Mouse (Mus musculus) adrenal gland, postnatal 4 days (tissue): ENCODE data around the gene Chsy1. TPM values are rescaled to one million over a fixed set of nuclear protein-coding genes. Genes with fewer than 3 reads are reported as not detected.

Experiments used
- DNase-seq, 2 experiments: peaks; one replicate each; pipeline ENCODE4 v3.0.0; 2021 to 2022; ENCODE audit warnings: low spot score in 2 of 2, mixed read lengths in 2 of 2
- total RNA-seq, 2 experiments: library from RNA; stranded (reverse); gene quantifications; 2 replicates each; pipeline ENCODE4 v1.2.3; 2021

Chsy1 gene
- total RNA-seq, 2 experiments from 2014 or later, result 27.8 to 29.5 TPM

DNA sequence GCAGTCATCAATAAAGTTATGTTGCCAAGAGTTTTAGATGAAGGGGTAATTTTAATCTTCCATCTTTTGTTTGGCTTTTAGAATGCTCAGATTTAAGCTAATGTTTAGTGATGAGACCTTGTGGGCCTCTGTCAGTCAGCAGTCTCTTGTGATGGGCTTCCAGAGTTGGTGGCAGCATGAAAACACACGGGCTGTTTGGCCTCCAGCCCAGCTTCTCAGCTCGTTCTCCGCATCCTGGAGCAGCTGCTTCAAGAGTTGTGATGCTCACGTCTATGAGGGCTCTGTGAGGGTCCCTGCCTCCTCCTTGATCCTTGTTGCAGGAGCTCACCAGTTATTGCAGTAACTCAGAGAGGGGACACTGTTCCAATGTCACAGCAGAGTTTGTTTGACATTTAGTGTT is 29.0 kb downstream of the Chsy1 start:
- no peak for DNase-seq

DNA sequence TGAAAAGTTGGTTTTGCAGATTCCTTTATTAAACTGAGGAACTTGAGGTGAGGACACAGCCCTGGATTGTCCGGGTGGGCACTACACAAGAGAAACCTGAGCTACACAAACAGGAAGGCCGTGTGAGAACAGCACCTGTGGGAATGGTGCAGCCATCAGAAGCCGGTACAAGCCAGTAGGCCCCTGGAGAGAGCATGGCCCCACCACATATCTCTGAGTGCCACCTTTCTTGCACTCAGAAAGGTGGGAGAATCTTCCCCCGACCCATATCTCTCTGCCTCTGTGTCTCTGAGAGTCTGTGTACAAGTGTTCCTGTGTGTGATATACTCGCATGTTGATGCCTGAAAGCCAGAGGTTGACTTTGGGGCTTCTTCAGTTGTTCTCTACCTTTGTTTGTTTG is 29.6 kb downstream of the Chsy1 start:
- no peak for DNase-seq

DNA sequence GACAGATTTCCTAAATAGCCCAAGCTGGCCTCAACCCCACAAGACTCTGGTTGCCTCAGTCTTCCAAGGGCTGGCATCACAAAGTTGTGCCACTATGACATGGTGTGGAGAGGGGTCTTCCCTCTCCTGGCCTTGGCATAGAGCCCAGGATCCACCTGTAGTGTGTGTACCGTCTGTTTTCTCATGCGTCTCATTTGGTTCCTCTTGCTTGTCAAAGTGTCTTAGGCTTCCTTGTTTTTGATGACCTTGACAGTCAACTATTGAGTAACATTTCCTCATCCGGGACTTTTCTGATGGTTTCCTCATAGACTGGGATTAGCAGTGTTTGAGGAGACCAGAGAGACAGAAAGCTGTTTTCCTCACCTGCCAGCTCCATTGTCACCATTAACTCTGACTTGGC is 30.8 kb downstream of the Chsy1 start:
- DNase-seq, result no peak

DNA sequence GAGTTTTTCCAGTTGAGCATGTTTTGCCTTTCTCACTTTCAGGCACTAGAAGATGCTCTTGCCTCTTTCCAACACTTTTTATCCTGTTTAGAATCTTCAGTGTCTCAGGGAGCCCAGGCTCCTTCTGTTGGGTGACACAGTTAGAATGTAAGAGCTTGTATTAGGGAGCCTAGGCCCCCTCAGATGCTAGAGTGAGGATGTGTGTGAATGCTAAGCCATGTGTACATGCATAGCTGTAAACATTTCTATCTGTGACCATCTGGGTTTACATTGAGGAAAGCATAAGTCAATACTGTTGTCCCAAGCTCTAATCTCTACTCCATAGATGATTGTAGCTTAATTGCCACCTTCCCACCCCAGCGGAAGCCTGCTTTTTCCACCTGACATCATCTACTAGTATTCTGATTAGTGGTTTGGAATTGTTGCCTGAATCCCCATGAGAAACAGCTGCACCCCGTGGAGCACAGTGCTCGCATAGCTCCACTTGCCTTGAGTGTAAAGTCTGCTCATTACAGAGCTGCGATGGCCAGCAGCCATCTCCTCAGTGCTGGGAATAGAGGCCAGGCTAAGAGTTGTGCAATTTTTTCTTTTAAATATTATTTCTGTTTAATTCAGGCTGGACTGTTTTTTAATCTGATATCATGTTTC is 31.7 kb downstream of the Chsy1 start:
- DNase-seq, result no peak

DNA sequence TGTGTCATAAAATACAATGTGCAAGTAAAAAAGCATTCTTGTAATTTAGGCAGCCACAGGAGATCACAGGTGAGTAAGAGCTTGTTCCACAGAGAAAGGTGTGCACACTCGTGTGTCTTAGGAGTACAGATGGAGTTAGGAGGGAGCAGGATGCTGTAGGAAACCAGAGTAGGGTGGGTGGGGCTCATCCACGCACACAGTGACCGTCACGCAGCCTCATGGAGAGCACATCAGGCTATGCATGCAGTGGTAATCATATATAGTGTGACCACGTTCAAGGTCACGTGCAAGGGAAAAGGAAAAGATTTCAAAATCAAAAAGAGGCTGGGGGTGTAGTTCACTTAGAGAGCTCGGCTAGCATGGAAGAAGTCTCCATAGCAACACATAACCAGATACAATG is 33.2 kb downstream of the Chsy1 start:
- no peak for DNase-seq

DNA sequence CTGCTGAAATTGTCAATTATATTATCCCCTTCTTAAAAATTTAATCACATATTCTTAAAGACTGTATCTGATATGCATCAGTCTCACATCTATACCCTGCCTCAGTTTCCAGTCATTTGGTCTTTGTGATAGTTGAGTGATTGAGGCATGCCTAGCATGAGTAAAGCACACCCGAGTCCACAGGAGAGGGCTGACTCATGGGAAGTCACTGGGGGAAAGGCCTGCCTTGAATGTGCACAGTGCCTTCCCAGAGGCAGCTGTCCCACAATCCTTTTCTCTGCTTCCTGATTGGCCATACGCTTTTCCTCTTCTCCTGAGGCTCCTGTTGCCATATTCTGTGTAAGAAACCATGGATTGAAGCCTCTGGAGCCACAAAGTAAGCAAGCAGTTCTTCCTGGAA is 35.2 kb downstream of the Chsy1 start:
- no peak for DNase-seq

DNA sequence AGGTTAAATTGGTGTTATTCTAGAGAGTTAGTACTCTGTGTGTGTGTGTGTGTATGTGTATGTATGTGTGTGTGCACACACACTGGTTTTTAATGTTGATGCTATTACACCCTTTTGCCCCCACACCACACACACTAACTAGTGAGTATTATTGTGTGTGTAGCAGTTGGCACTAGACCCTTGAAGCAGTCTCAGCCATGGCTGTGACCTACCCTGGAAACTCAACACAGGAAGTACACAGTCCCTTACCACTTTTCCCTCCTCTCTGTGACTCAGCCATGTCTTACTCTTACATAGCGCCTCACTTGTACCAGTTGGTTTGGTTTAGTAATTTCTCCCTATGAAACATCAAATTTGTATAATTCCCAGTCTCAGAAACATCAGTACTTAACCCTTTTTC is 37.8 kb downstream of the Chsy1 start:
- DNase-seq, result no peak

DNA sequence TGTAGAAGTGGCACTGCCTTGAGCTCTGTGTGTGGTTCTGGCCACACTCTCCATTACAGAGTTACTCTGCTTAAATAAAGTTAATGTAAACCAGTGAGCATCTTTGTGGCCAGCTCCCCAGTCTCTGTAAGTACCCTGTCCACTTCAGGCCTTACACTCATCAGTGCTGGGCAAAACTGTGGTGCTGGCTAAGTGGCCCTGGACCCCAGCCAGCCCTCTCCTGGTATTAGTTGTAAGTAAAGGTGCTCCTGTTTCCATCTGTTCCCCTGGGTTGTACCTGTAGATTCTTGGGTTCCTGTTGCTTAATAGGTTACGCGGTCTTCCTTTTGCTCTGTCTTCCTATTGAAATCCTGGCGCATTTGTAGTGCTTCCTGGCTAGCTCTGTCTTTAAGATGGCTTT is 38.5 kb downstream of the Chsy1 start:
- DNase-seq, result no peak

DNA sequence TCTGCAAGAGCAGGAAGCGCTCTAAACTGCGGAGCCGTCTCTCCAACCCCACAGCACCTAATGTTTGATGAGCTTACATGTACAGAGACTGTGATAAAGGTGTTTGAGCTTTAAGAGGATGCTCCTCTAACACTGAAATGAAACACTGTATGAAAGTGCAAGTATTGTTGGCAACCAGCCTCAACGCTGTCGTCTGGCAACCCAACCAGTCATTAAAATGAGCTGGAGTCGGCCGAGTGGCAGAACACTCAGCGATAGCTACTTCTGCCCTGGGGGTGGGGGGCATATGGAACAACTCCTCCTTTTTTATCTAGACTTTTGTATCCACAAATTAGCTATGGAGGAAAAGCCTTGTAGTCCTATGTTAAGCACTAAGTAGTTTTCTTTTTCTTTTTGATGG is 40.2 kb downstream of the Chsy1 start:
- no peak for DNase-seq

DNA sequence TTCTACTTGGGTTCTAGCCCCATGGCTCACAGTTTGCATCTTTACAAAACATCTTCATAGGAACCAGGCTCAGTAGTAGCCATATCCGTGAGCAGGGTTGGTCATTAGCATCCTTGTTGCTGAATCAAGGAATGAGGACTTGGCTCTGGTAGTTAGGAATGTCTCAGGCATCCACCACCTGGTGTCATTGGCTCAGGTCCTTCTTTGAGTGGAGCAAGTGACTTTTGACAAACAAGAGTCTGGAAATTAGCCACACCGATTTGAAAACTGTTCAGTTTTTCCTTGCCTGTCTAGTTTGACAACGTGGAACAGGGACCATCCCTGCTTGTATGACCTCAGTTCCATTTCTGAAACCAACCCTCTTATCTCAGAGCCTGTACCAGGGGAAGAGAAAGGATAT is 41.1 kb downstream of the Chsy1 start:
- no peak for DNase-seq

DNA sequence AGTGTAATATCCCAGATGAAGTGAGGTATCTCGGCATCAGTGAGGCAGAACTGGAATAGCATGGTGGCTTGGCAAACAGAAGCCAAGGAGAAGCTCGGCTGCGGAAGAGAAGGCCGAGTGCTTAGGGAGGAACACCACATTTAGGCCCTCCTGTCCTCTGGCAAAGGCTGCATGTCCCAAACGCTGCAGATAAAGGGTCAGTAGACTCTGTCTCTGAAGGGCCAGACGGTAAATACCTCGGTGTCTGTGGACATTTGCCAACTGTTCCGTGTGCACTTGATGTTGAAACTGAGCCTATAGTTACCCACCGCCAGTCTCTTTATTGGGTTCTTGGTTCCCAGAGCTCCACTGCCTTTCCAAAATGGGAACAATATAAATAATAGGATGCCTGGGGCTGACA is 48.1 kb downstream of the Chsy1 start:
- no peak for DNase-seq

DNA sequence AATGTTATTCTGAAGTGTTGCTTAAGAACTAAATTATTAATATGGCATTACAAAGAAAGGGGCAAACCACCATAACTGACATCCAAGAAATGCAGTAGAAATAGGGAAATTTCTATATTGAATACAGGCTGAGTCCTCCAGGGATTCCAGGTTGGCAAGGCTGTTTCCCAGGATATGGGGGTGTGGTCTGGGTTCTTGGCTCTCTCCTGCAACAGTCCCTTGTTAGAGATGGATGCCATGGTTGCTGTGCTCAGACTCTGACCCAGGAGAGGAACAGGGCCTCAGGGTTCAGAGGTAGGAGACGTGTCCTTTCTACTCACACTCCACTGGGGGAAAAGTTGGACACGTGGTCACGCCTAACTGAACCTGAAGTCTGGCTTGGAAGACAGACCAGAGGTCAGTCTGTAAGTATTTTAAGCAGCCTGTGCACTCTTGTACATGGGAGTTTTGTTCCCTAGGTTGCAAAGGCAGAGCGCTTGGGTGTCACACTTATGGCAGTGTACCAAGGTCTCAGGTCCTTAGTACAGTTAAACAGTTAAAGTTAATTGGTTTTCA is 48.6 kb downstream of the Chsy1 start:
- no peak for DNase-seq

DNA sequence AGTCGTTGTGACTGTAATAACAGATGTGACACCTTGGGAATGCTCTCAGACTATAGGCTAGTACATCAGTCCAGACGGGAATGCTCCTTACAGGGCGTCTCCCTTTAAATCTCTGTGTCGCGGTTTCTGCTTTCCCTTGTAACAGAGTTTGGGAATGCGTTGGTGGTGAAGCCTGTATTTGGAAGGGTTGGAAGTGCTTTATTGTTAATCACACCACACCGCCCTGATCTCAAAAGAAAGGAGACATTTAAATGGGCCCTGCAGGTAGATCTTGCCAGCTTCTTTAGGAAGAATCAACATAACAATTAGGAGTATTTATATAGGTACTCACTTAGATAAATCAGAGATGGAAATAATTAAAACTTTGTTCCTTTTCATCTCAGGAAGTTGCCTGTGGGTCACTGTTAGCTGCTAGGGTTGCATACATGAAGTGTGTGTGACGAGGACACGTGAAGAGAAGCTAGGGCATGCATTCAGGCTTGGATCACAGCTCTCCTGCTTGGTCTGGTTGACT is 49.4 kb downstream of the Chsy1 start:
- DNase-seq, result no peak

DNA sequence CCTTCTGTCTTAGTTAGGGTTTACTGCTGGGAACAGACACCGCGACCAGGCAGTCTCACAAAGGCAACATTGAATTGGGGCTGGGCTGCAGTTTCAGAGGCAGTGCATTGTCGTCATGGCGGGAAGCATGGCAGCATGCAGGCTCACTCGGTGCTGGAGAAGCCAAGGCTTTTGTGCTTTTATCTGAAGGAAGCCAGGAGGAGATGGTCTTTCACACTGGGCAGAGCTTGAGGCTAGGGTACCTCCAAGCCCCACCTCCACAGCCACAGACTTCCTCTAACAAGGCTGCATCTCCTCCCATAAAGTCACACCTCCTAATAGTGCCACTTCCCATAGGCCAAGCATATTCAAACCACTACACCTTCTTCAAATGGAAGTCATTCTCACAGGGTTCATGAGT is 50.6 kb downstream of the Chsy1 start:
- DNase-seq, result no peak

DNA sequence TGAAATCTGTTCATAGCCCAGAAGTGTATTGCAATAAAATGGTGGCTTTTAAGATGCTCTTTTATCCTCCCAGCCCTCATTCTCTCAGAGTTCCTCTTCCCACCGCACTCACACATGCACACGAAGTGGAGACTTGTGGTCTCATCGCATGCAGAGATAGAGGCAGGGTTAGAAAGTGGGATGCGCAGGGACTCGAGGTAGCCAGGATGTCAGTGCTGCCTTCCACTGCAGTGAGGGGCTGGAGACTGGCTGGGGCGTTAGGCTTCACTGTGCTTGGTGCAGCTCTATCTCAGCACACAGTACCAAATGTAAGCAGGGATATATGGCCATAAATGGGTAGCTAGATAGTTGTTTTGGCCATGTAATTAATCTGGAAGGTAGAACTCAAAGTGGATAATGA is 52.5 kb downstream of the Chsy1 start:
- DNase-seq, result no peak

DNA sequence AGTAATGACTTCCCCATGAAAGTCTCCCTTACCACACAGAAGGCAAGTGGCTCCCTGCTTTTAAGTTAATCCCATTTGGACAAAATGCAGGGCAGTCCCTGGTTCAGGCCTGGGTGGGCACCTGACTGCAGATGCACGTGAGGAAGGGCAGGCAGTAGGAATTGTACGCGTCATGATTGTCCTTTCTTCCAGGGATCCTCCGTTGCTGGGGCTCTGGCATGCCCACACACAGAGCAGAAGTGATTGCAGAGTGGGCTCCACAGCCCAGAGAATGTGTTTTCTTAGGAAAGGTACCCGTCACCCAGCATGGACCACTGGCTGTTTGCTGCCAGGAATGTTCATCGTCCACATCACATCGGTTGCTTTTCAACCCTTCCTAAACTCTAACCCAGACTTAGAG is 53.2 kb downstream of the Chsy1 start:
- DNase-seq, result no peak

DNA sequence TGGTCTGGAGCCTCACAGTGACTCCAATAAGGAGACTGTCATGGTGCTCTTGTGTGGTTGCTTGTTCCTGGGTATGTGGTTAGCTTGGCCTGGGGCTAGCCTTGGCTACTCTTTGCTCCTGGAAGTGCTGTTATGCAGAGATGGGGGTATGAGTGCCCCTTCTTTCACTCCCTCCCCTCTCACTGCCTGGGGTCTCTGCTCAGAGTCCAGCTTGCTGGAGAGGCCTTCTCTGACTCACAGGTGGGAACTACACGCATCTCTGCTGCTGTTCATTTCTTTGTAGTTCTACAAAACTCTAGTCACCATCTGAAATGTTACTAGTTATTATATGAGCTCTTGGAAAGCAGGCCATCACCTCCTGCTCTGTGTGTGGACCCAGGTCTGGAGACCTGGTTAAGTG is 53.7 kb downstream of the Chsy1 start:
- DNase-seq, result no peak

DNA sequence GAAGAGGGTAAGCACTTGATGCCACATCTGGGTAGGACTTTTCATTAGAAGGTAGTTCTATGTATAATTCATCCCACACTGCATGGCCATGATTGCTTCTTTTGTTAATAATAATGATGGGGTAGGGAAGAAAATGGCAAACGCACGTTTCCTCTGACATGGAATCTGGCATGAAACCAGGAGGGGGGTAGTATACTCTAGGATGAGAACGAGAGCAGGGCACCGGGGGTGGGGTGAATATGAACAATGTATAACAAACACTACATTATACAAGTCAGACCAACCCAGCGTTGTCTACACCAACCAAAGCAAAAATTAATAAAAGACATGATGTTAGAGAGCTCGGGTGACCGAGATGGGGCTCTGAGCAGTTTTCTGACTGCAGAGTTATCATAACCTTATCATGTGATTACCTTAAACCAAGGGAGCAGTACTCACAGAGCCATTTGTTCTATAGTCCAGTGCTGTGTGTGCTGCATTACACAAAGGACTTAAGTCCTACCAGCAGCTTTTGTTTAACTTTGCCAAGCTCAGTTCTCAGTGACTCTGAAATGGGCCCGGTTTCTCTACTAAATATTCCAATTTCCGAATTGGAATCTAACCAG is 55.2 kb downstream of the Chsy1 start:
- no peak for DNase-seq

DNA sequence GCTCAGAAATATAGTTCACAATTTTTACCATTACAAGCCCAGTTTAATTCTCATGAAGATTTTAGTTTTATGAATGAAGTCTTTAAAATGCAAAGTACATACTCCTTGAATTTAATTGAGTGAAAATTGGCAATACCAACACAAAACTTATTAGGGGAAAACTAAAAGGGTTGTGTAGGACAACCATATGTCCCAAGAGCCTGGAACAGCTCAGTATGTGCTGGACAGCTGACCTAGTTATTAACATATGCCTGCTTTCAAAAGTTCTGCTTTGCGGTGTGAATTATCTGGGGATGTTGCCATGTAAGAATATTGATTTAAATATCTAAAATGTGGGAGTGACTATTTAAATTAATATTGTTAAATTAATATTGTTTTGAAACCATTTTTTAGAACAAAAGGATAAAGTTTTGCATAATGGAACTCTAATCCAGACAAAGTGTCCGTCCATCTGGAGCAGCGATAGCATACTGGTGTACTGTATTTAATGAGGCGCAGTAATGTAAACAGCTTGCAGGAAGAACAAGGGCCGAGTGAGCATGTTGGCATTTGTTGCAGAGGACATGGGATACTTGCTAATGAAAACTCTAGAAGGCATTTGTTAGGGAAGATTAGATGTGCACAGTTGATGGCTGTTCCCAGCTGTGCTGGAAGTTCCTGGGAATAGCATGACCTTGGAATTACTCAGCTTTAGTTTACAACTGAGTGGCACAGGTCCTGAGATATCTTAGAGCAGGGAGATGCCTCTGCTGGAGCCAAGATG is 55.9 kb downstream of the Chsy1 start:
- no peak for DNase-seq

DNA sequence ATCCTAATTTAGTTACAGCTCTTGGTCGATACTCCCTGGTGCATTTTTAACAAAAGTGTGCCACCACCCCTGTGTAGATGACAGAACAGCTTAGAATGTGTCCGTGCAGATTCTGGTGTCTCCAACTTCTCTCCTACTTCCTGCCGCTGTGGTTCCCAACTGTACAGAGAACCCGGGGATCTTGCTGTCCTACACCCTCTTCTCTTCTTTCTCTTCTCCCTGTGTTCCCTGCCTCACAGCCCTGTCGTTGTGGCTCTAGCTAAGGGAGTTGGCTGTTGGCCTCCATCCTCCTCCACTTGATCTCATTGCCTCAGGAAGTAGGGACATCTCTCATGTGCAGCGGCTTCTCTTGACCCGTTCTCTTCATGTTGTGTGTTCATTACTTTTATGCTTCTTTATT is 59.6 kb downstream of the Chsy1 start:
- no peak for DNase-seq

DNA sequence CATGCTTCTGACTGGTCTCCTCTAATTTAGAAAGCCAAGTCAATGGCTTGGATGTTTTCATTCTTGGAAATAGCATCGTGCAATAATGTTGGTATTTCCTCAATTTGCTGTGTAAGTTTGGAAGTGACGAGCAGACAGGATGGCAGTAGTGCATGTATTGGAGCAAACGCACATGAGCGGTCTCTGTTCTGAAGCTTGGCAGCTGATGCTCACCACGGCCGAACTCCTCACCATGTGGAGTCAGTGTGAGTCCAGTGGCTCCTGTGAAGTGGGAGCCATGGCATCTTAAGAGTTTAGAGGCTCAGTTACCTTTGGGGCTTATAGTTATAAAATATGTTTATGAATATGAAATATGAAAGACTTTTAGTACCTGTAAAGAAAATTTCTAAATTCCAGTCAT is 60.2 kb downstream of the Chsy1 start:
- no peak for DNase-seq

DNA sequence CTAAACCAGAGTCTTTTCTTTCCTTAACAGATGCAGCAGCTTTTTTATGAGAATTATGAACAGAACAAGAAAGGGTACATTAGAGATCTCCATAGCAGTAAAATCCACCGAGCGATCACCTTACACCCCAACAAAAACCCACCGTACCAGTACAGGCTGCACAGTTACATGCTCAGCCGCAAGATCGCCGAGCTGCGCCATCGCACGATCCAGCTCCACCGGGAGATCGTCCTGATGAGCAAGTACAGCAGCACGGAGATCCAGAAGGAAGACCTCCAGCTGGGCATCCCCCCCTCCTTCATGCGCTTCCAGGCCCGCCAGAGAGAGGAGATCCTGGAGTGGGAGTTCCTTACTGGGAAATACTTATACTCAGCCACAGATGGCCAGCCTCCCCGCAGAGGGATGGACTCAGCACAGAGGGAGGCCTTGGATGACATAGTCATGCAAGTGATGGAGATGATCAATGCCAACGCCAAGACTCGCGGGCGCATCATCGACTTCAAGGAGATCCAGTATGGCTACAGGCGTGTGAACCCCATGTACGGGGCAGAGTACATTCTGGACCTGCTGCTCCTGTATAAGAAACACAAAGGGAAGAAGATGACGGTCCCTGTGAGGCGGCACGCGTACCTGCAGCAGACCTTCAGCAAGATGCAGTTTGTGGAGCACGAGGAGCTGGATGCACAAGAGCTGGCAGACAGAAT is 61.6 kb downstream of the Chsy1 start:
- no peak for DNase-seq
